Mouse (Mus musculus) intestine, postnatal 0 days (tissue): ENCODE measurements around the gene Otud4. TPM values are rescaled to one million over a fixed set of nuclear protein-coding genes. Genes with fewer than 3 reads are reported as not detected.

Source experiments
- ATAC-seq: fragments of 200-750 bp; cut with Nextera tagmentation; 2 replicates; pipeline ENCODE4 v1.8.0; 2017; ENCODE audit warnings: mild to moderate bottlenecking, moderate TSS enrichment, moderate library complexity
- H3K27ac ChIP-seq: fragments of 300-500 bp; sonication (generic); 2 replicates; pipeline ENCODE4 v1.5.1; 2014; ENCODE audit warnings: mild to moderate bottlenecking, low read depth, low read length, moderate library complexity
- H3K27me3 ChIP-seq: fragments of 300-500 bp; sonication (generic); replicated peaks from 2 replicates; pipeline ENCODE4 v1.6.1; 2014; ENCODE audit warnings: low read length, mixed read lengths; ENCODE audit not compliant: control insufficient read depth, insufficient read depth
- H3K36me3 ChIP-seq: fragments of 300-500 bp; sonication (generic); 2 replicates; pipeline ENCODE4 v1.6.1; 2014; ENCODE audit warnings: mild to moderate bottlenecking, moderate library complexity; ENCODE audit not compliant: control insufficient read depth, insufficient read depth
- H3K4me1 ChIP-seq: fragments of 300-500 bp; sonication (generic); replicated peaks from 2 replicates; pipeline ENCODE4 v1.6.1; 2014; ENCODE audit warnings: antibody characterized with exemption, low read length, mixed read lengths; ENCODE audit not compliant: control insufficient read depth, insufficient read depth
- H3K4me2 ChIP-seq: fragments of 300-500 bp; sonication (generic); replicated peaks from 2 replicates; pipeline ENCODE4 v1.6.1; 2014; ENCODE audit warnings: low read depth, mild to moderate bottlenecking, moderate library complexity
- H3K4me3 ChIP-seq: fragments of 300-500 bp; sonication (generic); 2 replicates; pipeline ENCODE4 v1.5.1; 2014; ENCODE audit warnings: low read depth, low read length
- H3K9ac ChIP-seq: fragments of 300-500 bp; sonication (generic); 2 replicates; pipeline ENCODE4 v1.6.1; 2014; ENCODE audit warnings: mild to moderate bottlenecking, low read depth, low read length
- H3K9me3 ChIP-seq: fragments of 300-500 bp; sonication (generic); 2 replicates; pipeline ENCODE4 v1.6.1; 2016; ENCODE audit warnings: mixed run types; ENCODE audit not compliant: control insufficient read depth
- CTCF ChIP-seq: sonication (generic); IDR thresholded peaks from 2 replicates; pipeline ENCODE4 v1.5.1; 2016; ENCODE audit warnings: low read depth, mild to moderate bottlenecking, control low read depth, antibody characterized with exemption, moderate library complexity
- WGBS: fragments of 180-500 bp; shearing (Covaris S2); extraction: QIAGEN DNeasy Blood & Tissue Kit; methylation state at CpG from one replicate; pipeline ENCODE4 v1.1.7; 2014; 5-methylcytosine and 5-hydroxymethylcytosine counted together
- polyA plus RNA-seq: library from polyadenylated mRNA; unstranded; fragments of >200 nt; fragmentation: Nextera tagmentation; extraction: Ambion mirVana; gene quantifications from 2 replicates; pipeline ENCODE4 v1.2.1, GENCODE M21; 2015

Otud4 gene
- polyA plus RNA-seq, 1 experiment from 2014 or later = 6.0 TPM

DNA sequence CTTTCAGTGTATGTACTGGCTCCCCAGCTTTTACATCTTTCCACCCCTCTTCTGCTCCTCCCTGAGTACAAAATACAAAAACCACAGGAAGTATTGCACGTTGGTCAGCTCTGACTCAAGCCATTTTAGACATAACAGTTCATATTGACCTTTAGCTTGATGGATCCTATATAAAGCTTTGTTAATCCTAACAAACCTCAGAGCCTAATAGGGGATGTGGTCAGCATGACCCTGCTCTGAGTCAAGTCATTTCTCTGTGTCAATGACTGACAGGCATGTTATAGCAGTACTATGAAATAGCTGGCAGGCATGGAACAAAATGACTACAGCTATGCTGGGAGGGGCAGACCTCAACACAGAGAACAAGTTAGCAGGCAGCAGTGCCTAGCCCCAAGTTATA is 3.3 kb upstream of the Otud4 start:
- H3K27me3 ChIP-seq = no peaks in the 10 kb centered on the region
- WGBS = 61% methylated on average over 1 of the region's 1 CpGs
- H3K4me1 ChIP-seq = 0 out of 2 replicates have a peak, but pooled peaks cover 3% of the 10 kb centered on the region
- 0 out of 2 replicates have a peak, but pooled peaks cover 2% of the 10 kb centered on the region for H3K9me3 ChIP-seq
- H3K4me2 ChIP-seq = no peak overlapping the region
- H3K27ac ChIP-seq = no peak overlapping the region
- no peak for TF ChIP-seq CTCF
- no peak overlapping the region for H3K9ac ChIP-seq
- no peak for ATAC-seq
- H3K4me3 ChIP-seq = no peak overlapping the region
- H3K36me3 ChIP-seq = no peaks in the 10 kb centered on the region

DNA sequence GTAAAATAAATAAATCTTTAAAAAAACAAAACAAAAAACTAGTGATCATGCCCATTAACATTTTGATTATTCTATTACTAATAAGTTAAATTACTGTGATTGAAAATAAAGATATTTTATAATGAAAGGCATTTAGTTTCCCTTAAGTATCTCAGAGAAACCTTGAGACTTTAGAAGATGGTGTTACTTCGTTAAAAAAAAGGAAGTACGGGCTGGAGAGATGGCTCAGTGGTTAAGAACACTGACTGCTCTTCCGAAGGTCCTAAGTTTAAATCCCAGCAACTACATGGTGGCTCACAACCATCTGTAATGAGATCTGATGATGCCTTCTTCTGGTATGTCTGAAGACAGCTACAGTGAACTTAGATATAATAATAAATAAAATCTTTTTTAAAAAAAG is 2.2 kb upstream of the Otud4 start:
- no peak for TF ChIP-seq CTCF
- Histone ChIP-seq H3K4me2 (no peak overlapping the region), H3K27ac (no peak overlapping the region), H3K4me1 (0 out of 2 replicates have a peak, but pooled peaks cover 3% of the 10 kb centered on the region), H3K9me3 (0 out of 2 replicates have a peak, but pooled peaks cover 2% of the 10 kb centered on the region), H3K9ac (no peak overlapping the region), H3K4me3 (no peak overlapping the region), H3K36me3 (no peaks in the 10 kb centered on the region), H3K27me3 (no peaks in the 10 kb centered on the region)
- WGBS = 89% methylated on average over 3 of the region's 3 CpGs
- ATAC-seq = no peak

DNA sequence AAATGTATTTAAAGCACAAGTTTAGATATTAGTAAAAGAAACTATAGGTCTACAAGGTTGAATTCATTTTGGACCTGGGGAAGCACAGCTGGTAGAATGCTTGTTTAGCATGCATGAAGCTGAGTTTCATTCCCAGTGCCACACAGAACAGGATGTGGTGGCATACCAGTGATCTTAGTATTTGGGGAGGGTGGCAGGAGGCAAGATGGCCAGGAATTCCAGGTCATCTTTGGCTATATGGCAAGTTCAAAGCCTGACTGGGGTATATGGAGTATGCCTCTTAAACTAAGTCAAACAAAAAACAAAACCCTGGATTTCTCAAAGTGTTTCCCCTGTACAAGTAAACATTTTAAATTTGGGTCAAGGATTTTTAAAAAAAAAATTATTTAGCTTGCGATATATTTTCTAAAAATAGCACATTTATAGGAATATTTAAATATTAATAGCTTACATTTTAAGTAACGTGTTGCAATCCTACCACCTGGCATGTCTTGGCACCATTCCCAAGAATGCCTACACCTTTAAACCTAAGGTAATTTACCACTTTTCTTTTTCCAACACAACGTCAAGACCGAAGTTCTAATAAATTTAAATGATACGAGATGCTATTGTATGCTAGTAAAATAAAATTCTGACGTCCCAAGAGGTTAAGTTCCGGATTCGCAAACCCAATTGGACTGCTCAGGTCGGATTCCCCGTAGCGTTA is 1.3 kb upstream of the Otud4 start:
- TF ChIP-seq CTCF = no peak
- Histone ChIP-seq H3K27me3 (no peaks in the 10 kb centered on the region), H3K27ac (peak overlapping the region; percentile 98; the same call in 1 of the 2 replicates), H3K4me1 (0 out of 2 replicates have a peak, but pooled peaks cover 3% of the 10 kb centered on the region), H3K4me3 (peak overlapping the region; percentile 85), H3K9me3 (0 out of 2 replicates have a peak, but pooled peaks cover 2% of the 10 kb centered on the region), H3K4me2 (peak overlapping the region; percentile 81), H3K36me3 (no peaks in the 10 kb centered on the region), H3K9ac (peak overlapping the region; percentile 79)
- 3% methylated on average over 11 of the region's 11 CpGs for WGBS
- ATAC-seq = no peak

DNA sequence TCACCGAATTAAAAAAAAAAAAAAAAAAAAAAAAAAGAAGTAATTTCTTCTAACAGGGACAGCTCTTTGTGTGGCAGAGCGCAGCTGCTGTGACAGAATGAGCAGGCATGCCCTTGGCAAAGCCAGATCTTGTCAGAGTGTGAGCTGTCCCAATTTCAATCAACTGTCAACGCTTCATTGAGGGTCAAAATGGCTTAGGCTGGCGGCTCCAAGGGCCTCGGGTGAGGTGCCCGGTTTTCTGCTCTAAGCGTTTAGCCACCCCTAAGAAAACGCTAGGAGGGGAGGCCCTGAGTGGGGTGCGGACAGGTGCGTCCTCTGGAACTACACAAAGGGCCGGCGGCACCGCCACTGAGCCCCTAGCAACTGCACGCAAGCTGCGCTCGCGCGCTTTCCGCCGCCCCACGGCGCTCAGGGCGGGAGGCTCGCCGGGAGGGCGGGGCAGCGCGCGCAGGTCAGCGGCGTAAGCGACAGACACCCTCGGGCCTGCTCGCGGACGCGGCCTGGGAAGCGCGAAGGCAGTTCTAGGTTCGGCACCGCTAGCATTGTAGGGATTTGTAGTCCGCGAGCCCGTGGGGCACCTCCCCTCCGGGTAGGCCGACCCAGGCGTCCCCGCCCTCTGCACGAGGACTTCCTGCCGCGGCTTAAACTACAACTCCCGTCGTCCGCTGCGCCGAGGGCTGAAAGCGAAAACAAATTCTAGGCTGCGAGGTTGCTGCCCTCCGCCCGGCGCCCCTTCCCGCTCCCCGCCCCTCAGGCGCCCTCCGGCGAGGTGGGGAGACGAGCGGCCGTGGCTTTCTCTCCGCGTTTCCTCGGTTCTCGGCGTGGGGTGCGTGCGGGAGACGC is 490 bp upstream of the Otud4 start:
- Histone ChIP-seq H3K4me1 (0 out of 2 replicates have a peak, but pooled peaks cover 3% of the 10 kb centered on the region), H3K4me3 (peak overlapping the region; percentile 85), H3K27me3 (no peaks in the 10 kb centered on the region), H3K36me3 (peaks cover under 1% of the 10 kb centered on the region; the same call in 1 of the 2 replicates), H3K9ac (peak overlapping the region; percentile 79), H3K9me3 (0 out of 2 replicates have a peak, but pooled peaks cover 2% of the 10 kb centered on the region), H3K27ac (peak overlapping the region; percentile 98), H3K4me2 (peak overlapping the region; percentile 81)
- under 1% methylated on average over 71 of the region's 77 CpGs for WGBS
- ATAC-seq = peak; percentile 99
- TF ChIP-seq CTCF = no peak

DNA sequence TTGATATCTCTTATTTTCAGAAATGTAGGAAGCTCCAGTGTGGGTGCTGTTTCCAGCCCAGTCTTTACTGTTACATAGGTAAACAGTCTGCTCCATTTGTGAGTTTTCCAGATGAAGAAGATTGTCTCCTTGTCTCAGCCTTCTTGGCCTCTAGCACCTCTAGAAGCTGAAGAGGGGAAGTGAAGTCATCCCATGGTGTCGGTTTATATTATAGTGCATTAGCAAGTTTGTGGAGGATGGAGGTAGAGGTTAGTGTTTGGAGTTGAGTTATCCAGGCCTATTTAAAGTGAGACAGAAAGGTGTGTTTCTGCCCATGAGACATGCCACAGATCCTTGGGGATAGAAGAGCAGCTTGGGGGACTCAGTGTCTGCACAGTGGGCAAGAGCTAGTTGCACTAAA is 1.7 kb downstream of the Otud4 start:
- no peaks in the 10 kb centered on the region for H3K27me3 ChIP-seq
- ATAC-seq = no peak
- WGBS = 3% methylated on average over 1 of the region's 1 CpGs
- H3K4me1 ChIP-seq = 0 out of 2 replicates have a peak, but pooled peaks cover 3% of the 10 kb centered on the region
- no peak overlapping the region for H3K27ac ChIP-seq
- TF ChIP-seq CTCF = no peak
- no peak overlapping the region for H3K9ac ChIP-seq
- no peaks in the 10 kb centered on the region for H3K9me3 ChIP-seq
- H3K4me2 ChIP-seq = peak overlapping the region; percentile 81
- 0 out of 2 replicates have a peak overlapping the region, but pooled peaks have one; percentile 4 for H3K4me3 ChIP-seq
- peaks cover 5% of the 10 kb centered on the region; the same call in 1 of the 2 replicates for H3K36me3 ChIP-seq

DNA sequence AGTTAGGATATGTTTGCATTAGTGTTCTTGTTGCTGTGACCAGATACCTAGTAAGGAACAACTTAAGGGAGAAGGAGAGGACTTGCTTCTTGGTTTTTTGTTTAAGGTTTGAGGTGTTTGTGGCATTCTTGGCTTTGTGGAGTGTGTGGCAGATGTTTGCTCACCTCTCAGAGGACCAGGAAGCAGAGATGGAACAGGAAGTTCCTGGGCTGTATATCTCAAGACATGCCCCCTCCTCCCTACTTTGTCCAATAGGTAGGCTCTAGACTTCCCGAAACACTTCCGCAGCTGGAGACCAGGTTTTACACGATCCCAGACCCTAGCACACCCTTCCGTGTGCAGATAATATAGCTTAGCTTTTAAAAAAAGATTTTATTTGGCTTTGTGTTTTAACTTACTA is 10.2 kb downstream of the Otud4 start:
- no peak for ATAC-seq
- Histone ChIP-seq H3K9me3 (no peaks in the 10 kb centered on the region), H3K27ac (0 out of 2 replicates have a peak overlapping the region, but pooled peaks have one; percentile 24), H3K9ac (no peak overlapping the region), H3K4me1 (no peaks in the 10 kb centered on the region), H3K27me3 (no peaks in the 10 kb centered on the region), H3K4me3 (no peak overlapping the region), H3K36me3 (peaks cover 14% of the 10 kb centered on the region), H3K4me2 (no peak overlapping the region)
- TF ChIP-seq CTCF = no peak
- whole genome bisulfite sequencing = 92% methylated on average over 4 of the region's 4 CpGs
